Mouse (Mus musculus): ENCODE data around the gene Tgfbi. TPM values are rescaled to one million over a fixed set of nuclear protein-coding genes. Genes with fewer than 3 reads are reported as not detected.

The Tgfbi gene
- polyA plus RNA-seq, 1 experiment from 2014 or later, result 101 TPM

DNA sequence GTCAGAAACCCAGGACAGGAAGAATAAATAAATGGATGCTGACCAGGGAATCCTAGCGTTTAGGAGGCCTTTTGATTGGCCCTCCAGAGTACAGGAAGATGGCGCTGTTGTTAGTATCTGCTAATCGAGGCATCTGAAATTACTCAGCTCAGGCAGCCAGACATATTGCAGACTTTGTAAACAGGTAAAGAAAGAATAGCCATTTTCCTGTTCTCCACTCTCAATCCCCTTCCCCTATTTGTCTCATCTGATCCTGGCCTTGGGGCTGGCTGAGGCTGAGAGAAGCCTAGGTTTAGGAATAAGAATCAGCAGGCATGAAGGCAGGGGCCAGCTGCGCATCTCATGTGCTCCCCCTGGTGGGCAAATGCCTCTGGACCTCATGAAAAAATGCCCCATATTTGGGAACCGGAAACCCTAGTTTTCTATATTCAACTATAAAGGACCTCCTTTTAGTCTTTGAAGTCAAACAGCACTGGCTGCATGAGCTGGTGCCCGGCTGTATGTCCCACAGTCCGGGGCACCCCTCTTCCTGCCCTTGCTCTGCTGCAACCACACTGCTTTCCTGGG lies 48.7 kb downstream of the Tgfbi start:
- 36% methylated on average over 7 of the region's 7 CpGs for WGBS
- peak; percentile 91 for TF ChIP-seq CTCF (IDR thresholded peaks at IDR 0.05; ENCODE audit: low read depth)
- no peaks in the 10 kb centered on the region for H3K27me3 ChIP-seq (replicated peaks; ENCODE audit: control insufficient read depth, insufficient read depth, low read length)
- no peaks in the 10 kb centered on the region for H3K36me3 ChIP-seq (ENCODE audit: control insufficient read depth, insufficient read depth)
- H3K9ac ChIP-seq (ENCODE audit: low read depth, low read length), result no peak overlapping the region
- no peak for ATAC-seq
- no peaks in the 10 kb centered on the region for H3K9me3 ChIP-seq (ENCODE audit: control insufficient read depth)
- no peak overlapping the region for H3K27ac ChIP-seq (ENCODE audit: low read depth, low read length)
- H3K4me1 ChIP-seq (replicated peaks; ENCODE audit: control insufficient read depth, insufficient read depth, low read length), result no peaks in the 10 kb centered on the region
- H3K4me3 ChIP-seq (ENCODE audit: low read depth, low read length), result no peak overlapping the region
- no peak overlapping the region for H3K4me2 ChIP-seq (replicated peaks; ENCODE audit: low read depth)

DNA sequence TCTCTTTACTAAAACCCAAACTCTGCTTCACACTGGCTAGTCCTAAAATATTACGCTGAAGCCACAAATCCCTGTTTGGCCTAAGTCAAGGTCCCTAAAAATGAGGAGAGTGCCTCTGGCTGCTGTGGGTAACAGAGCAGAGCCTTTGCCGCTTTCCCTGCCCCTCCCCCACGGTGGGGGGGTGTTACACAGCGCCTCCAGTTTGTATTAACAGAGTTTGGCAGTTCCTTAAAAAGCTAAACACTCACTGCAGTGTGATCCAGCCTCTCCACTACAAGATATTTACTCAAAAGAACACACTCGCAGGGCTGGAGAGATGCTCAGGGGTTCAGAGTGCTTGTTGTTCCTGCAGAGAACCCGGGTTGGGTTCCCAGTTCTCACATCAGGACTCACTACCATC lies 49.6 kb downstream of the Tgfbi start:
- Histone ChIP-seq H3K36me3 (ENCODE audit: control insufficient read depth, insufficient read depth) (no peaks in the 10 kb centered on the region), H3K27ac (ENCODE audit: low read depth, low read length) (no peak overlapping the region), H3K9ac (ENCODE audit: low read depth, low read length) (no peak overlapping the region), H3K4me3 (ENCODE audit: low read depth, low read length) (no peak overlapping the region), H3K4me1 (replicated peaks; ENCODE audit: control insufficient read depth, insufficient read depth, low read length) (no peaks in the 10 kb centered on the region), H3K4me2 (replicated peaks; ENCODE audit: low read depth) (no peak overlapping the region), H3K9me3 (ENCODE audit: control insufficient read depth) (no peaks in the 10 kb centered on the region), H3K27me3 (replicated peaks; ENCODE audit: control insufficient read depth, insufficient read depth, low read length) (no peaks in the 10 kb centered on the region)
- WGBS, result 59% methylated on average over 6 of the region's 6 CpGs
- no peak for TF ChIP-seq CTCF (IDR thresholded peaks at IDR 0.05; ENCODE audit: low read depth)
- no peak for ATAC-seq

DNA sequence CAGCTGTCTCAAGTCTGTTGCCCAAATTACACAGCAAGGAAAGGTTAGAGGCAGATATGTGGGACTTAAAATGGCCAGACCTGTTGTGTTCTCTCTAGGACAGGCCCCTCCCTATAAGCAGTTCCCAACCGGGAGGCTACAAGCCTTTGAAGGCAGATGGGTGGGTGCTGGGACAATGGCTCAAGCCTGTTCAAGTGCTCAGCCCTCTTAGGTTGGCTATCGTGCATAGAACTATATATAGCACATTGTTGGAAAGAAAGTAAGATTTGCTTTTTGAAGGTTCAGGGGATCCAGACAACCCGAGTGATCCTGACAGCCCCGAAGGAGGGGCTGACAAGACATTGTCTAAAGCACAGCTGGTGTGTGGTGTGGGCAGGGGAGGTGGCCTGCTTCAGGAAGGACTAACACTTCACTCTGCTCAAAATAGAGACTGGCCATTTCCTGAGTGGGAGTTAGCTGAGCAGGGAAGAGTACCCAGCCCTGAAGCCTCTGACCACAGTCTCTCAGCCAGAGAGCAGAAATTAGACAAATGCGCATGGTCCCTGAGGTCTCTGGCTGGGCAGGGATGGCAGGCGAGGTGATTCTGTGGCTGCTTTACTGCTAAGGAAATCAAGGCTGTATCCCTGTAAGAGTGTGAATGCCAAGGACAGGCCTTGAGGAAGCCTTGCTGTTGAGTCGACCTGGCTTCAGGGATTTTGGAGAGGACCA lies 52.7 kb downstream of the Tgfbi start:
- Histone ChIP-seq H3K4me2 (replicated peaks; ENCODE audit: low read depth) (no peak overlapping the region), H3K9me3 (ENCODE audit: control insufficient read depth) (no peaks in the 10 kb centered on the region), H3K4me3 (ENCODE audit: low read depth, low read length) (no peak overlapping the region), H3K27ac (ENCODE audit: low read depth, low read length) (no peak overlapping the region), H3K4me1 (replicated peaks; ENCODE audit: control insufficient read depth, insufficient read depth, low read length) (no peaks in the 10 kb centered on the region), H3K27me3 (replicated peaks; ENCODE audit: control insufficient read depth, insufficient read depth, low read length) (no peaks in the 10 kb centered on the region), H3K36me3 (ENCODE audit: control insufficient read depth, insufficient read depth) (no peaks in the 10 kb centered on the region), H3K9ac (ENCODE audit: low read depth, low read length) (no peak overlapping the region)
- WGBS, result 55% methylated on average over 7 of the region's 7 CpGs
- no peak for ATAC-seq
- no peak for TF ChIP-seq CTCF (IDR thresholded peaks at IDR 0.05; ENCODE audit: low read depth)

DNA sequence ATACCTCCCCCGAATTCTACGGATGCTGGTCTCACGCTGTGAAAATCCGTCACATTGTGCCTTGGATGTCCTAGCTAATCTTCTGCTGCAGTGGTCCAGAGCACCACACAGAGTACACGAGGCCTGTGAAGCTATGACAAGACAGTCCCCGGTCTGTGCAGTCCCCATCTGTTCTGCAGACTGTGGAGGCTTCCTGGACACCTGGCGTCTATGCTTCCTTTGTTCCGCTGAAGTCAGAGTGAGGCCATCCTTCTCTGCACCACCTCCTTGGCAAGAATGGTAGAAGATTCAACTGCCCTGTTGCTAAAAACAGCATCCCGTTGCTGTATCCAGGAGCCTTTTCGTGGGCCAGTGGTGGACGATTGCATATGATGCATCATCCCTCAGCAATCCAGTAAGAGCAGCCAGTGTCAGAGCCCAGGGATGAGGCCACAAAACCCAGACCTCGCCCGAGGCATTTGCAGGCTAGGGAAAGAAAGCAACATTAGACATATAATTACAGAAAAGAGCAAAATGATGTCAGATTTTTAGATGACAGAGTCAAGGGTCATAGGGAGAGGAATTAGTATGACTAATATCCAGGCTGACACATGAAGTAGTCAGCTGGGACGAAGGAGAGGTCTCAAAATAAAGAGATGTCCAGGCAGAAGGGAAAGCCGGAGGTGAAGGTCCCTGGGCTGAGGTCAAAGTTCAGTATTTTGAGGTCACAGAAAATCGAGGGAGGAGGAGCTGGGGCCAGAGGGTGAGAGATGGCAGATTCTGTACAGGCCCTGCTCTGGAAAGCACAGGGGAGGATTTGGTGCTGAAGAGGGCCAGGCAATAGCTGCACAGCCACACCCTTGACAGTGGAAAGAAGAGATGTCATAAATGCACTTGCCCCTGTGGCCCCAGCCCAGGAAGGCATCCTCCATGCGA lies 55.2 kb downstream of the Tgfbi start:
- Histone ChIP-seq H3K4me3 (ENCODE audit: low read depth, low read length) (no peak overlapping the region), H3K9ac (ENCODE audit: low read depth, low read length) (no peak overlapping the region), H3K4me2 (replicated peaks; ENCODE audit: low read depth) (no peak overlapping the region), H3K9me3 (ENCODE audit: control insufficient read depth) (no peaks in the 10 kb centered on the region), H3K27me3 (replicated peaks; ENCODE audit: control insufficient read depth, insufficient read depth, low read length) (no peaks in the 10 kb centered on the region), H3K27ac (ENCODE audit: low read depth, low read length) (no peak overlapping the region), H3K36me3 (ENCODE audit: control insufficient read depth, insufficient read depth) (no peaks in the 10 kb centered on the region), H3K4me1 (replicated peaks; ENCODE audit: control insufficient read depth, insufficient read depth, low read length) (no peaks in the 10 kb centered on the region)
- no peak for ATAC-seq
- WGBS, result 67% methylated on average over 17 of the region's 17 CpGs
- TF ChIP-seq CTCF (IDR thresholded peaks at IDR 0.05; ENCODE audit: low read depth), result no peak

DNA sequence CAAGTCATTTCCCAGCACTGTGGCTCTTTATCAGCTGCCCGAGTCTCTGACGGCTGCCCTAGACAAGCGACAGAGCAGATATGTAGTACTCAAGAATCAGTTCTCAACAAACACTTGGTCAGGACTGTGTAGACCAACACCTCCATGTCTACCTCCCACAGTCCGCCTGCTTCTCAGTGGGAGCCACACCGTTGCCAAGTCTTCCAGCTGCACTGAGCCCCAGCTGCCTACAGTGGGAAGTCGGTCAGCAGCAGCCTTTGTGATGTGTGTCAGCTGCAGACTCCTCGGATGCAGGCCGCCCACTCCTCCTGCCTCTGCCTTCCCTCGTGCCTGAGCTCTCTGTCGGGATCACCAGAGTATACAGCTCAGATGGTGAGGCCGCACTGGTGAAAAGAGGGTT lies 61.9 kb downstream of the Tgfbi start:
- no peaks in the 10 kb centered on the region for H3K27me3 ChIP-seq (replicated peaks; ENCODE audit: control insufficient read depth, insufficient read depth, low read length)
- WGBS, result 49% methylated on average over 11 of the region's 11 CpGs
- no peak for TF ChIP-seq CTCF (IDR thresholded peaks at IDR 0.05; ENCODE audit: low read depth)
- H3K4me3 ChIP-seq (ENCODE audit: low read depth, low read length), result no peak overlapping the region
- H3K9me3 ChIP-seq (ENCODE audit: control insufficient read depth), result no peaks in the 10 kb centered on the region
- H3K4me1 ChIP-seq (replicated peaks; ENCODE audit: control insufficient read depth, insufficient read depth, low read length), result no peaks in the 10 kb centered on the region
- H3K4me2 ChIP-seq (replicated peaks; ENCODE audit: low read depth), result no peak overlapping the region
- H3K36me3 ChIP-seq (ENCODE audit: control insufficient read depth, insufficient read depth), result no peaks in the 10 kb centered on the region
- ATAC-seq, result no peak
- H3K27ac ChIP-seq (ENCODE audit: low read depth, low read length), result no peak overlapping the region
- no peak overlapping the region for H3K9ac ChIP-seq (ENCODE audit: low read depth, low read length)

DNA sequence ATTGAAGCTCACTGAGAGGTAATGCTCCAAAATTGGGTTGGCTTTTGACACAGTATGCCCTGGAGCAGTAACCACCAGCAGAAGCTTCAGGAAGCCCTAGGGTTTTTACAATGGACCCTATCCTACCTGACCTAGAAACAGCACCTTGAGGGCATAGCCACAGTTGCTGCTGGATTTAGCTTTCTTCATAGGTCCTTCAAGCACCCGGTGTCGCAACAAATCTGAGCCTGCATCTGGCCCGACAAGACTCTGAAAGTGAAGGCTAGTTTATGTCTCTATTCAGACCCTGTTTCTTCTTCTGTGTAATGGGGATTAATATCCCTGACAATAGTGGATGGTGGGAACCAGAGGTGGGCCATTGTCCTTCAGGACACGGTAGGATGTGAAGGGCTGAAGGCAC lies 68.4 kb downstream of the Tgfbi start:
- ATAC-seq, result no peak; the same call in none of the 2 replicates
- Histone ChIP-seq H3K27me3 (replicated peaks; ENCODE audit: control insufficient read depth, insufficient read depth, low read length) (no peaks in the 10 kb centered on the region), H3K4me3 (ENCODE audit: low read depth, low read length) (no peak overlapping the region), H3K27ac (ENCODE audit: low read depth, low read length) (0 out of 2 replicates have a peak overlapping the region, but pooled peaks have one; percentile 41), H3K4me1 (replicated peaks; ENCODE audit: control insufficient read depth, insufficient read depth, low read length) (0 out of 2 replicates have a peak, but pooled peaks cover 12% of the 10 kb centered on the region), H3K4me2 (replicated peaks; ENCODE audit: low read depth) (no peak overlapping the region), H3K9ac (ENCODE audit: low read depth, low read length) (no peak overlapping the region), H3K36me3 (ENCODE audit: control insufficient read depth, insufficient read depth) (no peaks in the 10 kb centered on the region), H3K9me3 (ENCODE audit: control insufficient read depth) (no peaks in the 10 kb centered on the region)
- TF ChIP-seq CTCF (IDR thresholded peaks at IDR 0.05; ENCODE audit: low read depth), result no peak
- WGBS, result 54% methylated on average over 4 of the region's 4 CpGs
